Mouse (Mus musculus) kidney, embryonic 14.5 days (tissue): ENCODE results near the gene Ambra1. TPM values are rescaled to one million over a fixed set of nuclear protein-coding genes. Genes with fewer than 3 reads are reported as not detected.

Experiments used
- ATAC-seq: fragments of 200-750 bp; cut with Nextera tagmentation; 2 replicates; pipeline ENCODE4 v1.8.0; 2017; ENCODE audit warnings: moderate number of reproducible peaks, mild to moderate bottlenecking, moderate TSS enrichment, moderate library complexity; ENCODE audit not compliant: low FRiP score, low TSS enrichment
- H3K27ac ChIP-seq: fragments of 300-500 bp; sonication (generic); 2 replicates; pipeline ENCODE4 v1.5.1; 2014; ENCODE audit warnings: low read depth, mild to moderate bottlenecking, low read length, moderate library complexity, mixed read lengths
- H3K27me3 ChIP-seq: fragments of 300-500 bp; sonication (generic); 2 replicates; pipeline ENCODE4 v1.6.1; 2014; ENCODE audit warnings: mild to moderate bottlenecking, low read length; ENCODE audit not compliant: control insufficient read depth, insufficient read depth
- H3K36me3 ChIP-seq: fragments of 300-500 bp; sonication (generic); 2 replicates; pipeline ENCODE4 v1.6.1; 2014; ENCODE audit warnings: low read length, mixed read lengths; ENCODE audit not compliant: control insufficient read depth, insufficient read depth
- H3K4me1 ChIP-seq: fragments of 300-500 bp; sonication (generic); 2 replicates; pipeline ENCODE4 v1.6.1; 2014; ENCODE audit warnings: low read length, mixed read lengths; ENCODE audit not compliant: control insufficient read depth, insufficient read depth
- H3K4me2 ChIP-seq: fragments of 300-500 bp; sonication (generic); replicated peaks from 2 replicates; pipeline ENCODE4 v1.6.1; 2014; ENCODE audit warnings: low read depth, mild to moderate bottlenecking, low read length
- H3K4me3 ChIP-seq: fragments of 300-500 bp; sonication (generic); 2 replicates; pipeline ENCODE4 v1.5.1; 2014; ENCODE audit warnings: mild to moderate bottlenecking, low read length
- H3K9ac ChIP-seq: fragments of 300-500 bp; sonication (generic); 2 replicates; pipeline ENCODE4 v1.6.1; 2014; ENCODE audit warnings: low read depth, mild to moderate bottlenecking, low read length, moderate library complexity
- H3K9me3 ChIP-seq: fragments of 300-500 bp; sonication (generic); 2 replicates; pipeline ENCODE4 v1.6.1; 2016; ENCODE audit warnings: low read length; ENCODE audit not compliant: control insufficient read depth
- WGBS: fragments of 180-500 bp; shearing (Covaris S2); extraction: QIAGEN DNeasy Blood & Tissue Kit; methylation state at CpG from one replicate; pipeline ENCODE4 v1.1.7; 2014; 5-methylcytosine and 5-hydroxymethylcytosine counted together
- polyA plus RNA-seq: library from polyadenylated mRNA; unstranded; fragments of >200 nt; fragmentation: Nextera tagmentation; extraction: Ambion mirVana; gene quantifications from 2 replicates; pipeline ENCODE4 v1.2.1, GENCODE M21; 2014

Ambra1 gene
- polyA plus RNA-seq, 1 experiment from 2014 or later: 20.3 TPM

- no peak overlapping the region for H3K9ac ChIP-seq
- H3K4me3 ChIP-seq: no peak overlapping the region
- ATAC-seq: no peak
Measured at GRCm38 (mm10) chr2:91900431-91900830, 170.5 kb downstream of the Ambra1 start.

GRCm38 (mm10) chr2:91902336-91902735 is 172.4 kb downstream of the Ambra1 start:
- Histone ChIP-seq H3K4me3 (no peak overlapping the region), H3K9ac (no peak overlapping the region), H3K27me3 (no peaks in the 10 kb centered on the region), H3K27ac (no peak overlapping the region), H3K36me3 (peaks cover 24% of the 10 kb centered on the region; the same call in 1 of the 2 replicates), H3K4me2 (no peak overlapping the region), H3K9me3 (no peaks in the 10 kb centered on the region), H3K4me1 (no peaks in the 10 kb centered on the region)
- 37% methylated on average over 5 of the region's 5 CpGs for WGBS
- no peak for ATAC-seq

More at GRCm38 (mm10) chr2:91900431-91900830, 170.5 kb downstream of the Ambra1 start:
- Histone ChIP-seq H3K4me1 (no peaks in the 10 kb centered on the region), H3K4me2 (no peak overlapping the region), H3K9me3 (no peaks in the 10 kb centered on the region), H3K27ac (no peak overlapping the region), H3K36me3 (peaks cover 22% of the 10 kb centered on the region; the same call in 1 of the 2 replicates), H3K27me3 (no peaks in the 10 kb centered on the region)
- WGBS: 95% methylated on average over 8 of the region's 8 CpGs

- peaks cover 19% of the 10 kb centered on the region; the same call in 1 of the 2 replicates for H3K36me3 ChIP-seq
- H3K4me1 ChIP-seq: no peaks in the 10 kb centered on the region
- ATAC-seq: no peak
- no peak overlapping the region for H3K4me3 ChIP-seq
- no peak overlapping the region for H3K27ac ChIP-seq
- WGBS: 89% methylated on average over 3 of the region's 3 CpGs
- no peaks in the 10 kb centered on the region for H3K9me3 ChIP-seq
- H3K4me2 ChIP-seq: no peak overlapping the region
- H3K27me3 ChIP-seq: no peaks in the 10 kb centered on the region
- H3K9ac ChIP-seq: no peak overlapping the region
Measured at GRCm38 (mm10) chr2:91903171-91903925, 173.4 kb downstream of the Ambra1 start.

GRCm38 (mm10) chr2:91904618-91905307 is 174.8 kb downstream of the Ambra1 start:
- H3K4me1 ChIP-seq: no peaks in the 10 kb centered on the region
- 81% methylated on average over 5 of the region's 5 CpGs for WGBS
- H3K36me3 ChIP-seq: peaks cover 28% of the 10 kb centered on the region; the same call in 1 of the 2 replicates
- H3K4me3 ChIP-seq: no peak overlapping the region
- H3K9me3 ChIP-seq: no peaks in the 10 kb centered on the region
- H3K27me3 ChIP-seq: no peaks in the 10 kb centered on the region
- no peak overlapping the region for H3K4me2 ChIP-seq
- no peak overlapping the region for H3K9ac ChIP-seq
- ATAC-seq: no peak
- H3K27ac ChIP-seq: no peak overlapping the region

GRCm38 (mm10) chr2:91906141-91906540 is 176.2 kb downstream of the Ambra1 start:
- Histone ChIP-seq H3K4me2 (no peak overlapping the region), H3K4me1 (no peaks in the 10 kb centered on the region), H3K27me3 (no peaks in the 10 kb centered on the region), H3K27ac (no peak overlapping the region), H3K9ac (no peak overlapping the region), H3K9me3 (no peaks in the 10 kb centered on the region), H3K4me3 (no peak overlapping the region), H3K36me3 (peaks cover 34% of the 10 kb centered on the region)
- 88% methylated on average over 2 of the region's 2 CpGs for WGBS
- no peak for ATAC-seq

GRCm38 (mm10) chr2:91912616-91913015 is 182.7 kb downstream of the Ambra1 start:
- ATAC-seq: no peak
- no peaks in the 10 kb centered on the region for H3K4me1 ChIP-seq
- no peak overlapping the region for H3K4me3 ChIP-seq
- WGBS: 81% methylated on average over 3 of the region's 3 CpGs
- no peak overlapping the region for H3K9ac ChIP-seq
- H3K27ac ChIP-seq: no peak overlapping the region
- H3K36me3 ChIP-seq: peaks cover 65% of the 10 kb centered on the region
- H3K4me2 ChIP-seq: no peak overlapping the region
- no peaks in the 10 kb centered on the region for H3K27me3 ChIP-seq
- no peaks in the 10 kb centered on the region for H3K9me3 ChIP-seq

GRCm38 (mm10) chr2:91913328-91914110 is 183.6 kb downstream of the Ambra1 start:
- H3K9ac ChIP-seq: no peak overlapping the region
- no peaks in the 10 kb centered on the region for H3K4me1 ChIP-seq
- no peaks in the 10 kb centered on the region for H3K9me3 ChIP-seq
- WGBS: 89% methylated on average over 7 of the region's 7 CpGs
- H3K4me2 ChIP-seq: no peak overlapping the region
- H3K27ac ChIP-seq: no peak overlapping the region
- no peaks in the 10 kb centered on the region for H3K27me3 ChIP-seq
- peaks cover 73% of the 10 kb centered on the region for H3K36me3 ChIP-seq
- no peak for ATAC-seq
- H3K4me3 ChIP-seq: no peak overlapping the region

GRCm38 (mm10) chr2:91916346-91916977 is 186.5 kb downstream of the Ambra1 start:
- peaks cover 2% of the 10 kb centered on the region; the same call in 1 of the 2 replicates for H3K4me1 ChIP-seq
- H3K27ac ChIP-seq: no peak overlapping the region
- H3K4me2 ChIP-seq: no peak overlapping the region
- H3K4me3 ChIP-seq: no peak overlapping the region
- H3K9ac ChIP-seq: no peak overlapping the region
- peaks cover 48% of the 10 kb centered on the region for H3K36me3 ChIP-seq
- H3K9me3 ChIP-seq: no peaks in the 10 kb centered on the region
- WGBS: 91% methylated on average over 7 of the region's 7 CpGs
- H3K27me3 ChIP-seq: peaks cover 2% of the 10 kb centered on the region
- no peak for ATAC-seq
